Mouse (Mus musculus): ENCODE measurements around the gene Scrn2. TPM values are rescaled to one million over a fixed set of nuclear protein-coding genes. Genes with fewer than 3 reads are reported as not detected.

Scrn2 gene
- total and polyA plus RNA-seq, 3 experiments, result 14.8 to 26.7 TPM; not detected in 1

- Histone ChIP-seq H3K27me3 (ENCODE audit: control insufficient read depth in 1 of 2, insufficient read depth in 2 of 2, low read length in 2 of 2) (peaks cover 6 to 7% of the 10 kb centered on the region in 2 experiments), H3K9ac (ENCODE audit: control insufficient read depth, low read depth, low read length, poor library complexity, severe bottlenecking) (no peak overlapping the region), H3K4me1 (ENCODE audit: control insufficient read depth in 1 of 2, insufficient read depth in 2 of 2, low read length in 2 of 2) (peaks cover 0 to 9% of the 10 kb centered on the region in 2 experiments; a peak in 2 of 4 replicates), H3K4me3 (ENCODE audit: control insufficient read depth in 1 of 2, insufficient read depth in 1 of 2, low read depth in 2 of 2, low read length in 2 of 2) (no peak overlapping the region), H3K27ac (ENCODE audit: control insufficient read depth, low read depth, low read length) (no peak overlapping the region), H3K79me2 (ENCODE audit: control insufficient read depth, insufficient read depth, low read length, poor library complexity) (no peaks in the 10 kb centered on the region; the same call in 1 of the 2 replicates), H3K36me3 (ENCODE audit: control insufficient read depth in 1 of 2, insufficient read depth in 2 of 2, low read length in 2 of 2) (no peaks in the 10 kb centered on the region), H3K9me3 (replicated peaks; ENCODE audit: insufficient read depth, low read length) (no peaks in the 10 kb centered on the region)
- TF ChIP-seq MEF2A (IDR thresholded peaks at IDR 0.05; ENCODE audit: extremely low read depth, insufficient replicate concordance, low read depth, low read length, poor library complexity, severe bottlenecking), result no peak
- TF ChIP-seq CHD2 (IDR thresholded peaks at IDR 0.05; ENCODE audit: low read length), result no peak
- no peak for TF ChIP-seq HCFC1 (IDR thresholded peaks at IDR 0.05; ENCODE audit: low read depth, low read length)
- TF ChIP-seq EP300 (IDR thresholded peaks at IDR 0.05; ENCODE audit: low read depth in 1 of 2, low read length in 2 of 2), result no peak
- TF ChIP-seq NELFE (IDR thresholded peaks at IDR 0.05; ENCODE audit: low read depth, low read length), result no peak
- TF ChIP-seq SIN3A (IDR thresholded peaks at IDR 0.05; ENCODE audit: low read length), result no peak
- no peak for TF ChIP-seq TBP (IDR thresholded peaks at IDR 0.05; ENCODE audit: low read depth, low read length)
- no peak for TF ChIP-seq CTCF (IDR thresholded peaks at IDR 0.05 in 2 of 3, conservative IDR thresholded peaks at IDR 0.05 in 1 of 3; ENCODE audit: control insufficient read depth in 1 of 3, insufficient read depth in 1 of 3, low read depth in 2 of 3, low read length in 3 of 3, poor library complexity in 1 of 3, severe bottlenecking in 1 of 3)
- no peak for TF ChIP-seq CHD1 (IDR thresholded peaks at IDR 0.05; ENCODE audit: low read depth, low read length)
- TF ChIP-seq ETS1 (IDR thresholded peaks at IDR 0.05; ENCODE audit: low read depth, low read length), result no peak
- no peak for TF ChIP-seq RAD21 (IDR thresholded peaks at IDR 0.05; ENCODE audit: low read depth, low read length)
- TF ChIP-seq TAL1 (IDR thresholded peaks at IDR 0.05; ENCODE audit: low read length), result no peak
- no peak for DNase-seq (ENCODE audit: low read depth, low spot score)
These were observed 8.5 kb upstream of the Scrn2 start for GRCm38 (mm10) chr11:97021121-97021765.

GRCm38 (mm10) chr11:97021873-97022484 lies 7.8 kb upstream of the Scrn2 start:
- H3K27me3 ChIP-seq (ENCODE audit: control insufficient read depth in 1 of 2, insufficient read depth in 2 of 2, low read length in 2 of 2), result peaks cover 3 to 5% of the 10 kb centered on the region in 2 experiments
- H3K9me3 ChIP-seq (replicated peaks; ENCODE audit: insufficient read depth, low read length), result no peaks in the 10 kb centered on the region
- H3K79me2 ChIP-seq (ENCODE audit: control insufficient read depth, insufficient read depth, low read length, poor library complexity), result no peaks in the 10 kb centered on the region; the same call in 1 of the 2 replicates
- peak; percentile 69 for DNase-seq (ENCODE audit: low read depth, low spot score)
- H3K9ac ChIP-seq (ENCODE audit: control insufficient read depth, low read depth, low read length, poor library complexity, severe bottlenecking), result peak overlapping the region; percentile 63
- H3K36me3 ChIP-seq (ENCODE audit: control insufficient read depth in 1 of 2, insufficient read depth in 2 of 2, low read length in 2 of 2), result no peaks in the 10 kb centered on the region
- no peak overlapping the region for H3K27ac ChIP-seq (ENCODE audit: control insufficient read depth, low read depth, low read length)
- H3K4me3 ChIP-seq (ENCODE audit: control insufficient read depth in 1 of 2, insufficient read depth in 1 of 2, low read depth in 2 of 2, low read length in 2 of 2), result peak overlapping the region; percentile 51 to 59; a peak in 3 of 4 replicates
- TF ChIP-seq ZKSCAN1 (IDR thresholded peaks at IDR 0.05; ENCODE audit: low read depth, low read length), result no peak
- TF ChIP-seq CTCF (IDR thresholded peaks at IDR 0.05 in 2 of 3, conservative IDR thresholded peaks at IDR 0.05 in 1 of 3; ENCODE audit: control insufficient read depth in 1 of 3, insufficient read depth in 1 of 3, low read depth in 2 of 3, low read length in 3 of 3, poor library complexity in 1 of 3, severe bottlenecking in 1 of 3), result peak; percentile 40 to 82 (median 70)
- TF ChIP-seq RAD21 (IDR thresholded peaks at IDR 0.05; ENCODE audit: low read depth, low read length), result peak; percentile 58
- TF ChIP-seq TAL1 (IDR thresholded peaks at IDR 0.05; ENCODE audit: low read length), result no peak
- no peak for TF ChIP-seq NRF1 (IDR thresholded peaks at IDR 0.05; ENCODE audit: insufficient read depth, low read depth, low read length, poor library complexity, severe bottlenecking)
- no peak for TF ChIP-seq MYB (IDR thresholded peaks at IDR 0.05; ENCODE audit: low read depth, low read length)
- TF ChIP-seq USF1 (IDR thresholded peaks at IDR 0.05; ENCODE audit: low read depth, low read length), result no peak
- no peak for TF ChIP-seq MAZ (IDR thresholded peaks at IDR 0.05; ENCODE audit: low read depth, low read length)
- peak; percentile 68 for TF ChIP-seq SMC3 (IDR thresholded peaks at IDR 0.05; ENCODE audit: low read depth, low read length)
- TF ChIP-seq ZMIZ1 (IDR thresholded peaks at IDR 0.05; ENCODE audit: low read depth, low read length), result no peak
- peak; percentile 55; the same call in 1 of the 2 replicates for TF ChIP-seq ZC3H11A (IDR thresholded peaks at IDR 0.05; ENCODE audit: low read depth, low read length)
- peaks cover 0 to 9% of the 10 kb centered on the region in 2 experiments; a peak in 2 of 4 replicates for H3K4me1 ChIP-seq (ENCODE audit: control insufficient read depth in 1 of 2, insufficient read depth in 2 of 2, low read length in 2 of 2)

Data from MEL (cell line).